Mouse (Mus musculus) cerebellum, postnatal 10 days (tissue): ENCODE results near the gene Stx11.
"Not testable (repeated sequence)": the region's sequence is repeated elsewhere in the genome, so short reads cannot be mapped to it uniquely, and the experiment has no call there.

Experiments used
- DNase-seq, 2 experiments: peaks; one replicate each; pipeline ENCODE4 v3.0.0; 2021; ENCODE audit warnings: mixed read lengths in 2 of 2

The Stx11 gene

GRCm38 (mm10) chr10:12955831-12956230 is 8.3 kb downstream of the Stx11 start:
- DNase-seq, result no peak

- not testable (repeated sequence) for DNase-seq
Measured at GRCm38 (mm10) chr10:12951358-12951757, 12.7 kb downstream of the Stx11 start.

GRCm38 (mm10) chr10:12949299-12949698 is 14.8 kb downstream of the Stx11 start:
- DNase-seq, result no peak

GRCm38 (mm10) chr10:12947606-12948005 is 16.5 kb downstream of the Stx11 start:
- DNase-seq, result no peak

- peak; percentile 77 to 78 for DNase-seq
Measured at GRCm38 (mm10) chr10:12941018-12941761, 22.9 kb downstream of the Stx11 start.

GRCm38 (mm10) chr10:12938763-12939162 is 25.3 kb downstream of the Stx11 start:
- DNase-seq, result no peak

- DNase-seq, result no peak
Measured at GRCm38 (mm10) chr10:12936079-12936478, 28.0 kb downstream of the Stx11 start.

- DNase-seq, result no peak
Measured at GRCm38 (mm10) chr10:12935575-12935974, 28.5 kb downstream of the Stx11 start.

- peak in 1 of 2 experiments; percentile 49 for DNase-seq
Measured at GRCm38 (mm10) chr10:12931492-12932400, 32.4 kb downstream of the Stx11 start.

- no peak for DNase-seq
Measured at GRCm38 (mm10) chr10:12930351-12930905, 33.7 kb downstream of the Stx11 start.

GRCm38 (mm10) chr10:12929857-12930174 is 34.3 kb downstream of the Stx11 start:
- no peak for DNase-seq

- DNase-seq, result no peak
Measured at GRCm38 (mm10) chr10:12929149-12929856, 34.8 kb downstream of the Stx11 start.

GRCm38 (mm10) chr10:12928193-12928592 is 35.9 kb downstream of the Stx11 start:
- DNase-seq, result no peak

GRCm38 (mm10) chr10:12922574-12923353 is 41.3 kb downstream of the Stx11 start:
- DNase-seq, result peak; percentile 97

- no peak for DNase-seq
Measured at GRCm38 (mm10) chr10:12922077-12922573, 42.0 kb downstream of the Stx11 start.

GRCm38 (mm10) chr10:12921551-12922040 is 42.5 kb downstream of the Stx11 start:
- DNase-seq, result peak; percentile 40 to 54

- peak; percentile 47 to 56 for DNase-seq
Measured at GRCm38 (mm10) chr10:12919287-12919686, 44.8 kb downstream of the Stx11 start.

- no peak for DNase-seq
Measured at GRCm38 (mm10) chr10:12917626-12918025, 46.5 kb downstream of the Stx11 start.

GRCm38 (mm10) chr10:12916376-12916775 is 47.7 kb downstream of the Stx11 start:
- no peak for DNase-seq

- DNase-seq, result no peak
Measured at GRCm38 (mm10) chr10:12915826-12916225, 48.3 kb downstream of the Stx11 start.

GRCm38 (mm10) chr10:12914203-12914602 is 49.9 kb downstream of the Stx11 start:
- DNase-seq, result no peak
